Mouse (Mus musculus) mature B cell (primary cell): ENCODE measurements around the gene Atrx.

ENCODE experiments used
- in situ Hi-C: fragments of 300-500 bp; cut with MboI; formaldehyde crosslinking; loops from 2 replicates; pipeline ENCODE4 v1.14.3; 2019

Atrx gene

GRCm38 (mm10) chrX:105773281-105773680 is 155.9 kb downstream of the Atrx start:
- in situ Hi-C loops = no loop called here

- in situ Hi-C loops = no loop called here
Measured at GRCm38 (mm10) chrX:105767932-105768331, 161.3 kb downstream of the Atrx start.

- in situ Hi-C loops = no loop called here
Measured at GRCm38 (mm10) chrX:105767177-105767764, 161.9 kb downstream of the Atrx start.

GRCm38 (mm10) chrX:105766013-105766412 is 163.2 kb downstream of the Atrx start:
- in situ Hi-C loops = no loop called here

- in situ Hi-C loops = no loop called here
Measured at GRCm38 (mm10) chrX:105765005-105765706, 164.0 kb downstream of the Atrx start.

- in situ Hi-C loops = no loop called here
Measured at GRCm38 (mm10) chrX:105764162-105765004, 164.8 kb downstream of the Atrx start, which contains the start of gene Fgf16. Gene Fgf16 (plus strand): TSS chrX:105764279.

GRCm38 (mm10) chrX:105763612-105764011 is 165.6 kb downstream of the Atrx start:
- in situ Hi-C loops = no loop called here

- in situ Hi-C loops = no loop called here
Measured at GRCm38 (mm10) chrX:105762847-105763527, 166.2 kb downstream of the Atrx start.
